Mouse (Mus musculus) myocyte (in vitro differentiated cells): ENCODE data around the gene Oprl1.

Experiments
- CEBPB ChIP-seq: IDR thresholded peaks from 2 replicates; pipeline ENCODE4 v1.6.1; 2011; ENCODE audit warnings: mild to moderate bottlenecking, moderate library complexity; ENCODE audit not compliant: poor library complexity, insufficient read depth, severe bottlenecking
- E2F4 ChIP-seq: IDR thresholded peaks from one replicate; pipeline ENCODE4 v1.6.1; 2011; ENCODE audit warnings: mild to moderate bottlenecking, control low read depth, moderate library complexity; ENCODE audit not compliant: insufficient read depth
- MAX ChIP-seq: IDR thresholded peaks from one replicate; pipeline ENCODE4 v1.6.1; 2011; ENCODE audit warnings: low read depth, mild to moderate bottlenecking, control low read depth
- MYOD1 ChIP-seq, 3 experiments: IDR thresholded peaks; one replicate each; pipeline ENCODE4 v1.6.1; 2011; ENCODE audit warnings: control low read depth in 2 of 3, low read depth in 2 of 3, mild to moderate bottlenecking in 2 of 3, moderate library complexity in 1 of 3; ENCODE audit not compliant: insufficient read length in 2 of 3, control insufficient read depth in 1 of 3
- MYOG ChIP-seq, 3 experiments: IDR thresholded peaks; one replicate each; pipeline ENCODE4 v1.6.1; 2011; ENCODE audit warnings: control low read depth in 2 of 3, low read depth in 2 of 3, mild to moderate bottlenecking in 2 of 3; ENCODE audit not compliant: insufficient read length in 2 of 3, control insufficient read depth in 1 of 3, insufficient read depth in 1 of 3
- POLR2A ChIP-seq: IDR thresholded peaks from one replicate; pipeline ENCODE4 v1.6.1; 2011; ENCODE audit warnings: low read depth, mild to moderate bottlenecking, control low read depth, moderate library complexity; ENCODE audit not compliant: insufficient read length
- POLR2AphosphoS2 ChIP-seq: IDR thresholded peaks from one replicate; pipeline ENCODE4 v1.6.1; 2011; ENCODE audit warnings: low read depth, control low read depth; ENCODE audit not compliant: insufficient read length
- REST ChIP-seq: IDR thresholded peaks from one replicate; pipeline ENCODE4 v1.6.1; 2011; ENCODE audit warnings: mild to moderate bottlenecking, control low read depth, moderate library complexity; ENCODE audit not compliant: insufficient read depth, insufficient read length
- TCF12 ChIP-seq: IDR thresholded peaks from one replicate; pipeline ENCODE4 v1.6.1; 2011; ENCODE audit warnings: mild to moderate bottlenecking, control low read depth; ENCODE audit not compliant: poor library complexity, insufficient read depth, severe bottlenecking
- TCF3 ChIP-seq: IDR thresholded peaks from one replicate; pipeline ENCODE4 v1.6.1; 2011; ENCODE audit warnings: low read depth, control low read depth; ENCODE audit not compliant: insufficient read length
- USF1 ChIP-seq: IDR thresholded peaks from one replicate; pipeline ENCODE4 v1.6.1; 2011; ENCODE audit warnings: low read depth, mild to moderate bottlenecking, control low read depth, moderate library complexity

DNA sequence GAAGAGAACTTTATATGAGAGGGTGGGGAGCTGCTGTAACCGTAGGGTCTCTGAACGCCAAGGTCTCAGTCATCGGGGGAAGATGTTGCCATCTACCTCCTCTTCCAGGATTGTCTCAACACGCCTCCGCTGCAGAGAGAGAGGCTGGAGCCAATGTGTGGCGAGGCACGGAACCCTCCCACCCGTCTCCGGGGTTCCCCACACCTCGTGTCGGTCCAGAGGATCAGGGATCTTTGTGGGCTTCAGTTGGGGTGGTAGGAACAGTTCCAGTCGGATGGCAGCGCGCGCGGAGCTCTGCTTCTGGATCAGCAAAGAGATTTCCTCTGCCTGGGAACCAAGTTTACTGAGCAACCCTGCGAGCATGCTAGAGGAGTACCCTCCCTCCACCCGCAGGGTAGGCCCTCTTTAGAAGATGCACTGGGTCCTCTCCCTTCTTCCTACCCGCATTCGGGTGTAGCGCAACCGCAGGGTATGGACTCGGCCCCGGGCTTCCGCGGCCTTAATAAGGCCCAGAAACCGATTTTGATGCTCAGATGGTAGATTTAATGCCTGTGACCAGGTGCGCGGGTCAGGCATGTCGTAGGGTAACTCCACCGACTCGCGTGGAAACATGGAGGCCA, 17.9 kb upstream of the Oprl1 start:
- no peak for TF ChIP-seq CEBPB
- no peak for TF ChIP-seq MAX
- no peak for TF ChIP-seq POLR2AphosphoS2
- no peak for TF ChIP-seq POLR2A
- no peak for TF ChIP-seq USF1
- no peak for TF ChIP-seq MYOD1 (IDR thresholded peaks at IDR 0.05; ENCODE audit: control insufficient read depth in 1 of 3, insufficient read length in 2 of 3, low read depth in 2 of 3)
- no peak for TF ChIP-seq TCF3
- no peak for TF ChIP-seq MYOG (IDR thresholded peaks at IDR 0.05; ENCODE audit: control insufficient read depth in 1 of 3, insufficient read depth in 1 of 3, insufficient read length in 2 of 3, low read depth in 2 of 3)
- no peak for TF ChIP-seq E2F4
- no peak for TF ChIP-seq REST
- TF ChIP-seq TCF12 = no peak
